Mouse (Mus musculus) brown adipose tissue, adult 24 weeks (tissue): ENCODE measurements around the gene Olfr94. TPM values are rescaled to one million over a fixed set of nuclear protein-coding genes. Genes with fewer than 3 reads are reported as not detected.
A peak's percentile ranks its signal among the peaks of the same experiment; 100 is the strongest.
"Not testable (repeated sequence)": the region's sequence is repeated elsewhere in the genome, so short reads cannot be mapped to it uniquely, and the experiment has no call there.

Experiments
- H3K27ac ChIP-seq: fragments of 200-500 bp; replicated peaks from 2 replicates; pipeline ENCODE4 v1.5.1; 2012; ENCODE audit warnings: low read depth, mild to moderate bottlenecking, low read length
- H3K4me1 ChIP-seq: fragments of 200-500 bp; 2 replicates; pipeline ENCODE4 v1.6.1; 2012; ENCODE audit warnings: low read length, mixed read lengths; ENCODE audit not compliant: control insufficient read depth, insufficient read depth, insufficient read length
- H3K4me3 ChIP-seq: fragments of 200-500 bp; 2 replicates; pipeline ENCODE4 v1.5.1; 2012; ENCODE audit warnings: low read depth, mild to moderate bottlenecking, low read length, moderate library complexity; ENCODE audit not compliant: insufficient read depth
- polyA plus RNA-seq: library from polyadenylated mRNA; stranded (reverse); fragments of >200 nt; gene quantifications from 2 replicates; pipeline ENCODE4 v1.2.4, GENCODE M21; 2012; ENCODE audit not compliant: missing spikeins, insufficient read depth, insufficient read length

The Olfr94 gene
- not detected in 2 replicates for polyA plus RNA-seq

DNA sequence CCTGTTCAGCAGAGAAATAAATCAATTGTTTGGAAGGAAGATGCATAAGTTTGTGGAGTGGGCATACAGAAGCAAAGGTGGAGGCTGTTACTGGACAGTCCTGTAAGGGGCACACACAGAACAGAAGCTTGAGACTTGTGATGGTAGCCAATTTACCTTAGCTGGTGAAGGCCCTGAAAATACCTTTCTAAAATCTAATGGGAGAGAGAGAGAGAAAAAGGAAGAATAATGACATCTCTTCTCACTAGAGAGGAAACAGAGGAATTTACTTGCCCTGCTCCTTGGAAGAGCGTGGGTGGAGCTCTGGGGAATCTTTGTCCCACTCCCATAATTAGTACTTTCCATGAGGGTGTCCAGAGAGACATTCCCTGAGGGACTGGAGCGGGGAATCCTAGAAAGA lies at the start of gene Olfr94:
TSS of gene Olfr94 (minus strand) at position 101 of the 400 bp plus-strand sequence.
- Histone ChIP-seq H3K4me3 (no peak within 1 kb of the TSS), H3K27ac (no peak within 1 kb of the TSS), H3K4me1 (peaks cover 2% of the 10 kb centered on the region; the same call in 1 of the 2 replicates)

DNA sequence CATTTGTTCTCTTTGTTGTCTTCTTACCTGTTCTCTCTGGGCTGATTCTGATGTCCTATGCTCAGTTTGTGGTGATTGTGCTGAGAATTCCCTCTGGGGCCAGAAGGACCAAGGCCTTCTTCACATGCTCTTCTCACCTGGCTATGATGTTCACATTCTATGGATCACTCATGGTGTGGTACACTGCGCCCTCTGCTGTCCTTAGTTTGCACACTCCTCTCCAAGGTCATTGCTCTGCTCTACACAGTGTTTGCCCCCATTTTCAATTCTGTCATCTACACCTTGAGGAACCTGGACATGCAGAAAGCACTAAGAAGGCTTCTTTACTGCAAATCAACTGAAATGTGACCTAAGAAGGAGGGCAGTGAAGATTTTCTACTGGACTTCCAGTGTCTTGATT lies 49.8 kb upstream of the Olfr94 start:
- Histone ChIP-seq H3K27ac (no peak overlapping the region), H3K4me3 (no peak overlapping the region)

DNA sequence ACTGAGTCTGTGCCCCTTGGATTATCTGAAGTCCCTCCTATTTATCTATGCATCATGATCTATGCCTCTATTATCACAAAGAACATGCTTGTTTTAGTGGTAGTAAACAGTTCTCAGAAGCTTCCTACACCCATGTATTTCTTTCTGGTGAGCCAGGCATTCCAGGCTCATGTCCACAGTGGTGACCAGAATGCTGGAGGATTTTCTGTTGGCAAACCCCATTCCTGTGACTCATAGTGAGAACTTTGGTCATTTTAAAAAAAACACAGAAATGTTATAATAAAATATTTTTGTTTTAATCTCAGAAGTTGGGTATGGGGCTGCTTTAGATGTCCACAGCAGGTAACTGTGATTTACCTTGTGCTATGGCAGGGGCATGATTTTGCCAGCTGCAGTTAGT lies 48.7 kb upstream of the Olfr94 start:
- Histone ChIP-seq H3K27ac (no peak overlapping the region), H3K4me1 (no peaks in the 10 kb centered on the region), H3K4me3 (no peak overlapping the region)

More for the DNA sequence above, 49.8 kb upstream of the Olfr94 start:
- no peaks in the 10 kb centered on the region for H3K4me1 ChIP-seq

DNA sequence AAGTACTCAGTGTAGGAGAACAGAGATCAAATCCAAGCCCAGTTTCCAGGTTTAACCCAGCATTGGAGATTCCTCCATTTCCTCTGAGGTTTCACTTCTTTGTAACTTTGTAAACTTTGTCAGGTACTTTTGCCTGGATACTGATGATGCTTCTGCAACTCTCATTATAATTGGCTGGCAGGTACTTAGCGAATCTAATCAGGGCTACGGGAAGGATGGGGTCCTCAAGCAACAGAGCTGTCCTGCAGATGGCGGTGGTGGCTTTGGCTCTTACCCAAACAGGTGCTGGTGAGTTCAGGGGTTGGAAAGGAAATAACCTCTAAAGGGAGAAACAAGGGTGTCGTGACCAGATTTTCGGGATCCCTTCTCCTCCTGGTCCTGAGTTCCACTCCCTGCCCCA lies 45.9 kb upstream of the Olfr94 start:
- no peaks in the 10 kb centered on the region for H3K4me1 ChIP-seq
- H3K4me3 ChIP-seq = 0 out of 2 replicates have a peak overlapping the region, but pooled peaks have one; percentile 6
- H3K27ac ChIP-seq = no peak overlapping the region

DNA sequence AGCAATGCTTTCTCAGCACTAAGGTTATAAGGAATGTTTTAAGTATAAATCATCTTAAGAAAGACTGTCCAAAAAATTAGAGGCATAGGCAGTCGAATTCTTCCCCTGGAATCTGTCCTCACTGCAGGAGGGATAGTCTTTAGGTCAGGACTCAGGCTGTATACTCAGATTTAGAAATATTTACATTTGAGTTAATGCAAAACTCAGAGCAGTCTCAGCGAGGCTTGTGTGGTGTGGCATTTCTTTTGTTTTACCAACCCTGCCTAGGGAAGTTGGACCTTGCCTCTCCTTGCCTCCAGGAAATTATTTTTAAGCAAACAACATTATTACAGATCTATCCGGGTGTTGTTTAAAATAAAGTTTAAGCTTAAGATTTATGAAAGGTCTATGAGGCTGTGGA lies 41.4 kb upstream of the Olfr94 start:
- H3K27ac ChIP-seq = no peak overlapping the region
- H3K4me3 ChIP-seq = no peak overlapping the region
- H3K4me1 ChIP-seq = no peaks in the 10 kb centered on the region

DNA sequence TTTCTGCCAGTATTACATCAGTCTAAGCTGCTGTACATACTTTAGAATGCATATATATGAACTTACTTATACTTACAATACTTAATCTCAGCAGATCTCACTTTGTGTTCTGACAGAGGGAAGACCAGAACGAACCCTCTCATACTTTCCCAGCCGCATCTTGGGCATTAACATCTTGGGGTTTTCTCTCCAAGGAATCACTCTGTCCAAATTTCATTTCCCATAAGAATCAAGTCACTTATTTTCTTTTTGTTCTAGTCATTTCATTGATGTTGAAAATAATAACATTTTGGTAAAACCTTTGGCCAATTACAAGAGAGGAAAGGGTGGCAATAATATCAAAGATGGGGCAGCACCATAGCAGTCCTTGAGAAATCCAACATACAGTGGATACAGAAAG lies 36.4 kb upstream of the Olfr94 start, which contains the start of gene Olfr97:
TSS of gene Olfr97 (minus strand) at position 101 of the 400 bp plus-strand sequence.
- not testable (repeated sequence) for H3K4me3 ChIP-seq, H3K27ac ChIP-seq, H3K4me1 ChIP-seq

DNA sequence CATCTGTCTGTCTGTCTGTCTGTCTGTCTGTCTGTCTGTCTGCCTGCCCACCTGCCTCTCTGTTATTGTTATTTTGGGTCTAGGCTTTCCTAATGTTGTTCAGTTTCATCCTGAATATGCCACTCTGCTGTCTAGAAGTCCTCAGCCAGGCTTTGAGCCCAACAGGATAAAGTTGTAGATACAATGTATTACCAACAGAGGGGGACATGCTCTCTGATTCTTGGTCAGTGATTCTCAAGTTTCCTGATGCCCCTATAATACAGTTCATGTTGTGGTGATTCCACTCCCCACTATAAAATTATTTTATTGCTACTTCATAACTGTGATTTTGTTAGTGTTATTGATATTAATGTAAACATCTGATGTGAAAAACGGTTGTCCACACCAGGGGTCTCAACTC lies 21.1 kb upstream of the Olfr94 start:
- H3K27ac ChIP-seq = no peak overlapping the region
- H3K4me3 ChIP-seq = no peak overlapping the region
- no peaks in the 10 kb centered on the region for H3K4me1 ChIP-seq

DNA sequence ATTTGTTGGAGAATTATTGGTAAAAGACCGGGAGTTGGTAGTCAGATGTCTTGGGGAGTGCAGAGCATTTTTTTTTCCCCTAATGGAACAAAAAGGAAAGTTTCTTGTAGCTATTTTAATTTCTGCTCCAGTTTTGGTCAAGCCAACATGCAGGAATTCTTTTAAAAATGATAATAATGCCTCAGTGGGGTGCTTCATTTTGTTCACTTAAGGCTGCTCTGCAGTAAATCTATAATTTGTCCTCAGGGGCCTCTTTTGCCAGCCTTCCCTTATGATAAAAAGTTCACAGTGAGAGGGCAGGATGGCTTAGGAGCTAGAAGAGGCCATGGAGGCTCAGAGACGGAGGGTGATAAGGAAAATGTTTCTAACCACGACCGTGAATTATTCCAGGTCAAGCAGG lies 19.1 kb upstream of the Olfr94 start, which contains the start of gene Olfr96:
TSS of gene Olfr96 (plus strand) at position 301 of the 400 bp plus-strand sequence.
- Histone ChIP-seq H3K4me1 (no peaks in the 10 kb centered on the region), H3K4me3 (no peak within 1 kb of the TSS), H3K27ac (no peak within 1 kb of the TSS)

DNA sequence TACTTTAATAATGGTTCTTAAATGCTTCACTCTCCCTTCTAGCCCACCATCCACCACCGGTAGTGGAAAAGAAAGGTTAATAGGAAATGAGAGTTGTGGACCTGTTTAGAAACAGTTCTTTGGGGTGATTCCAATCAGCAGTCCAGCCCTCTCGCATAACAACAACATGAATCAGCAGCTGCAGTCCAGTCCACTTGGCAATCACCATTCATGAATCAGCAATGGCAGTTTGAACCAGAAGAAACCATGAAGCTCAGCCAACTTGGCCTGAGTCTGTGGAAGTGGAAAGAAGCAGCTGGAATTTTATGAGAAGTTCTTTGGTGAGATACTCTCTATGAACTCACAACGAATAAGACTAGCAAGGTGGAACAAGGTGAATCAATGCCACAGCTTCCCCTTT lies 17.7 kb upstream of the Olfr94 start:
- H3K4me3 ChIP-seq = no peak overlapping the region
- H3K27ac ChIP-seq = no peak overlapping the region
- no peaks in the 10 kb centered on the region for H3K4me1 ChIP-seq

DNA sequence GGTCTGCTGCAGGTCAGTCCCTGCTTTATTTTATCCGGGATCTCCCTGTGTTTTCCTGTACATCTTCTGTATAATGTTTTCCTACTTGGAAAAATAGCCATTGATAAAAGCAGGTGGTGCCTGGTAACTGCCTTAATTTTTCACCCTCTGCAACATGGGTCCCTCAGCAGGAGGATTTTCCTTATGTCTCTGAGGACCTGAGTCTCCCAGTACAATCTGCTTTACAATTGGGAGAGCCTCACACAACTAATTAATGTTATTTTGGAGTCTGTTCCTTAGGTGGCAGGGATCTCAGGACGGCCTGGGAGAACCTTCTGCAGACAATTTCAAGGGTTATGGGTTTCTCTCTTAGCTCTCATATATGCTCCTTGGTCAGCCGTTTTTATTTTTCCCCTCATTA lies 12.2 kb upstream of the Olfr94 start, which contains the start of gene Olfr95:
TSS of gene Olfr95 (minus strand) at position 101 of the 400 bp plus-strand sequence.
- Histone ChIP-seq H3K4me3 (no peak within 1 kb of the TSS), H3K27ac (no peak within 1 kb of the TSS), H3K4me1 (no peaks in the 10 kb centered on the region)

DNA sequence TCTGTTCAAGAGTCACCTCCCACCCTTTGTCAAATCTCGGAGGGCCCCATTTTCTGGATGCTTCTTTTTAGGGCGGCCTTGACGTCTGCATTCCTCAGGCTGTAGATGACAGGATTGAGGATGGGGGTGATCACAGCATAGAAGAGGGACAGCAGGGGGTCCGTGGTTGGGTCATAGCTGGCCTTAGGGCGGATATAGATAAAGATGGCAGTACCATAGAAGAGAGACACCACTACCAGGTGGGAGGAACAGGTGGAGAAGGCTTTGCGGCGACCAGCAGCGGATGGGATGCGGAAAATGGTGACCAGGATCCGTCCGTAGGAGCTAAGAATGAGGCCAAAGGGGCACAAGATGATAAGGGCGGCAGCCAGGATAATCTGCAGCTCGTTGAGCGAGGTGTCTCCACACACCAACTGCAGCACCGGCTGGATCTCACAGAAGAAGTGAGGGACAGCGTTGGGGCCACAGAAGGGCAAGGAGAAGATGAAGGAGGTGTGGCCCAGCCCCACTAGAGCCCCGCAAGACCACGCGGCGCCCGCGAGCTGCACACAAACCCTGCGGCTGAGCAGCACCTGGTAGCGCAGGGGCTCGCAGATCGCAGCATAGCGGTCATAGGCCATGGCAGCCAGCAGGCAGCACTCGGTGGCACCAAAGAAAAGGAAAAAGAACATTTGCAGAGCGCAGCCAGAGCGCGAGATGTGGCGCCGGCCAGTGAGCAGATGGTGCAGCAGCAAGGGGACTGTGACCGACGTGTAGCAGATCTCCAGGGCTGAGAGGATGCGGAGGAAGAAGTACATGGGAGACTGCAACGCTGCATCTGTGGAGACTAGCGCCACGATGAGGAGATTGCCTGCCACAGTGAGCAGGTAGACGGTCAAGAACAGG lies 10.3 kb upstream of the Olfr94 start:
- Histone ChIP-seq H3K4me1 (no peaks in the 10 kb centered on the region), H3K27ac (no peak overlapping the region), H3K4me3 (no peak overlapping the region)

DNA sequence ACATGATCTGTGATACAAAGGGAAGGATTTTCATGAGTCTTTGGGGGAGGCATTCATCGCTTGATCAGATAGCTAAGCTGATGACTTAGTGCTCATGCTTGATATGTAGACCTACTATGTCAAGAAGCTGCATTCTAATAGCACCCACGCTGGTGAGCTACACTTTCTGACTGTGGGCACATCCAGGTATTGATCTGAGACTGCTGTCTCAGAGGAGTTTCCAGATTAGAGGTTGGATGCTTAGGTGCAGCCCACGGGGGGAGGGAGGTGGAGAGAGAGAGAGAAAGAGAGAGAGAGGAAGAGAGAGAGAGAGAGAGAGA lies 3.1 kb upstream of the Olfr94 start:
- H3K4me1 ChIP-seq = no peaks in the 10 kb centered on the region
- H3K4me3 ChIP-seq = no peak overlapping the region
- H3K27ac ChIP-seq = no peak overlapping the region

DNA sequence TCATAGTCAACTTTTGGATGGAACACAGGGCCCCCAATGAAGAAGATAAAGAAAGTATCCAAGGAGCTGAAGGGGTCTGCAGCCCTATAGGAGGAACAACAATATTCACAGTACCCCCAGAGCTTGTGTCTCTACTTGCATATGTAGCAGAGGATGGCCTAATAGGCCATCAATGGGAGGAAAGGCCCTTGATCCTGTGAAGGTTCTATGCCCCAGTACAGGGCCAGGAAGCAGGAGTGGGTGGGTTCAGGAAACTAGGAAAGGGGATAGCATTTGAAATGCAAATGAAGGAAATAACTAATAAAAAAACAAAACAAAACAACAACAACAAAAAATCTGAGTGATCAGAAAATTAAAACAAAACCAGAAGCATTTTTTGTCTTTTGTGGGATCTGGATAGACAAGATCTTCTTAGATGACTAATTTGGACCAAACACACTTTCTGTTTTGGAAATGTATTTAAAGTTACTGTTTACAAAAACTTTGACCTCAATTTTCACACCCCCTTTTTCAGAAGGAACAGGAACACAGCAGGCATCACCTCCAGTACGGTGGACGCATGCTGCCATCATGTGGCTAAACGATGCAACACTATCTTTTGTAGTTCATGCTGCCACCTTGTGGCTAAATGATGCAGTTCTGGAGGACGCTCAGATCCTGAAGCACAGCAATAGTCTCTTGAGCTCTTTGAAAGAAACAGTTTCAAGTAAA lies 2.6 kb upstream of the Olfr94 start:
- Histone ChIP-seq H3K4me3 (no peak overlapping the region), H3K27ac (no peak overlapping the region), H3K4me1 (no peaks in the 10 kb centered on the region)

DNA sequence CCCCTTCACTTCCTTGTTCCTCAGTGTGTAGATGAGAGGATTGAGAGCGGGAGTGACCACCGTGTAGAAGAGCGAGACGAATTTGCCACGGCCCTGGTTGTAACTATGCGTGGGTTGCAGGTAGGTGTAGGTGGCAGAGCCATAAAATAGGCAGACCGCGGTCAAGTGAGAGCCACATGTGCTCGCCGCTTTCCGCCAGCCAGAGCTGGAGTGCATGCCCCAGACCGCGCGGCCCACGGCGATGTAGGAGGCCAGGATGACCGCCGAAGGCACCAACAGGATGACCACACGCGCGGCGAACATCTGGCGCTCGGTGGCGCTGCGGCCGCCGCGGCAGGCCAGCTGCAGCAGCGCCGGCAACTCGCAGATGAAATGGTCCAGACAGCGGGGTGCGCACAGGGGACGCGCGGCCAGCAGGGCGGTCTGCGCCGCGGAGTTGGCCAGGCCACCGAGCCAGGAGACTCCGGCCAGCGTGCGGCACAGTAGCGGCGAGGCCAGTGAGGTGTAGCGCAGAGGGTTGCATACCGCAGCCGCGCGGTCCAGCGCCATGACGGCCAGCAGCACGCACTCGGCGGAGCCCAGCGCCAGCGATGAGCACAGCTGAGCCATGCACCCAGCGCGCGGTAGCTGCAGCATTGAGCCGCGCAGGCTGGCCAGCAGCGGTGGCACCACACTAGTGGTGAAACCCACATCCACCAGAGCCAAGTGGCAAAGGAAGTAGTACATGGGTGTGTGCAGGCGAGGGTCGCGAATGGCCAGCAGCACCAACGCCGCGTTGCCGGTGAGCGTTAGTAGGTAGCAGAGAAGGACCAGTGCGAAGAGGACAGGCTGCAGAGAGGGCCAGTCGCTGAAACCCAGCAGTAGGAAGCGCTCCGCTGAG lies 3.7 kb downstream of the Olfr94 start:
- H3K4me1 ChIP-seq = peaks cover 4% of the 10 kb centered on the region; the same call in 1 of the 2 replicates
- no peak overlapping the region for H3K27ac ChIP-seq
- H3K4me3 ChIP-seq = peak overlapping the region; percentile 54

DNA sequence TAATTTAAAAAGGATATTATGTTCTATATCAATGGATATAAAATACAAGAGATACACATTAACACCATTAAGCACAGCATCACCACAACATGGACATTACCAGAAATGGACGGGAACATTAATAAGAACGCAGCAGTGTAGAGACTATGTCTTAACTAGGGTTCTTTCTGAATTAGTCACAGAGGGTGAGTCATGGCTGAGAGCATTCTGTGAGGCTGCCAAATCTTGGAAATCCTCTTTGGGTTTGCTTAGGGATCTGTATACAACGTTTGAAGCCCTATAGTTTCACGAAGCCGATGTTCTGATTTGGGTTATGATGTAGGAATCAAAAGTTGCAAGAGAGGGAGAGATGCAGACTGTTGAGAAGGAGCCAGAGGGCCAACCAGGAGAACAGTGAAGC lies 6.0 kb downstream of the Olfr94 start:
- Histone ChIP-seq H3K4me1 (peaks cover 4% of the 10 kb centered on the region; the same call in 1 of the 2 replicates), H3K4me3 (no peak overlapping the region), H3K27ac (no peak overlapping the region)
